Mouse (Mus musculus) large intestine, adult 2 months (tissue): Measurements from ENCODE around the gene 1700008P02Rik. TPM values are rescaled to one million over a fixed set of nuclear protein-coding genes. Genes with fewer than 3 reads are reported as not detected.
"Not testable (repeated sequence)": the region's sequence is repeated elsewhere in the genome, so short reads cannot be mapped to it uniquely, and the experiment has no call there.

Experiments used
- DNase-seq: peaks from one replicate; pipeline ENCODE4 v3.0.0-alpha.2; 2012; ENCODE audit warnings: low read depth, low spot score
- WGBS: fragments of 180-500 bp; shearing (Covaris S2); methylation state at CpG from one replicate; pipeline ENCODE4 v1.1.7; 2018; 5-methylcytosine and 5-hydroxymethylcytosine counted together
- polyA plus RNA-seq: library from polyadenylated mRNA; depleted of rRNA; stranded (reverse); fragments of >200 nt; gene quantifications from 2 replicates; pipeline ENCODE4 v1.2.3, GENCODE M21; 2012; rRNA removed

1700008P02Rik gene
- polyA plus RNA-seq = not detected in 2 replicates

GRCm38 (mm10) chr3:6620343-6620742 lies at the start of gene 1700008P02Rik:
TSS of gene 1700008P02Rik (minus strand) at chr3:6620443.
- DNase-seq = no peak
- WGBS = 92% methylated on average over 7 of the region's 7 CpGs

- WGBS = 58% methylated on average over 2 of the region's 2 CpGs
- no peak for DNase-seq
Measured at GRCm38 (mm10) chr3:6649411-6649810, 29.2 kb upstream of the 1700008P02Rik start.

GRCm38 (mm10) chr3:6638151-6638550 lies 17.9 kb upstream of the 1700008P02Rik start:
- DNase-seq = not testable (repeated sequence)

- no peak for DNase-seq
Measured at GRCm38 (mm10) chr3:6634256-6634655, 14.0 kb upstream of the 1700008P02Rik start.

GRCm38 (mm10) chr3:6617881-6618280 lies 2.4 kb downstream of the 1700008P02Rik start:
- DNase-seq = no peak
